Mouse (Mus musculus) liver, postnatal 0 days (tissue): ENCODE results near the gene Slc26a11. TPM values are rescaled to one million over a fixed set of nuclear protein-coding genes. Genes with fewer than 3 reads are reported as not detected.
A peak's percentile ranks its signal among the peaks of the same experiment; 100 is the strongest.

Experiments
- ATAC-seq: fragments of 200-750 bp; cut with Nextera tagmentation; 2 replicates; pipeline ENCODE4 v1.8.0; 2017; ENCODE audit warnings: mild to moderate bottlenecking, moderate library complexity
- DNase-seq: peaks from one replicate; pipeline ENCODE4 v3.0.0-alpha.2; 2016
- H3K27ac ChIP-seq: fragments of 300-500 bp; sonication (generic); 2 replicates; pipeline ENCODE4 v1.5.1; 2014; ENCODE audit warnings: antibody characterized with exemption, moderate library complexity, mild to moderate bottlenecking, low read depth
- H3K27me3 ChIP-seq: fragments of 300-500 bp; sonication (generic); 2 replicates; pipeline ENCODE4 v1.6.1; 2014; ENCODE audit warnings: low read length, control low read depth, mixed read lengths; ENCODE audit not compliant: insufficient read depth
- H3K36me3 ChIP-seq: fragments of 300-500 bp; sonication (generic); replicated peaks from 2 replicates; pipeline ENCODE4 v1.6.1; 2014; ENCODE audit warnings: mild to moderate bottlenecking, control low read depth, low read length, moderate library complexity, mixed read lengths; ENCODE audit not compliant: insufficient read depth
- H3K4me1 ChIP-seq: fragments of 300-500 bp; sonication (generic); 2 replicates; pipeline ENCODE4 v1.6.1; 2014; ENCODE audit warnings: antibody characterized with exemption, mild to moderate bottlenecking, control low read depth; ENCODE audit not compliant: insufficient read depth
- H3K4me2 ChIP-seq: fragments of 300-500 bp; sonication (generic); 2 replicates; pipeline ENCODE4 v1.6.1; 2014; ENCODE audit warnings: low read depth, mild to moderate bottlenecking, low read length, moderate library complexity, mixed read lengths
- H3K4me3 ChIP-seq: fragments of 300-500 bp; sonication (generic); 2 replicates; pipeline ENCODE4 v1.5.1; 2014; ENCODE audit warnings: low read depth, low read length
- H3K9ac ChIP-seq: fragments of 300-500 bp; sonication (generic); replicated peaks from 2 replicates; pipeline ENCODE4 v1.6.1; 2014; ENCODE audit warnings: mild to moderate bottlenecking, moderate library complexity
- H3K9me3 ChIP-seq: fragments of 300-500 bp; sonication (generic); 2 replicates; pipeline ENCODE4 v1.6.1; 2016; ENCODE audit warnings: mild to moderate bottlenecking, control low read depth, low read length, mixed read lengths
- CTCF ChIP-seq: sonication (generic); IDR thresholded peaks from 2 replicates; pipeline ENCODE4 v1.5.1; 2016; ENCODE audit warnings: antibody characterized with exemption, low read depth
- EP300 ChIP-seq: IDR thresholded peaks from 2 replicates; pipeline ENCODE4 v1.6.1; 2016; ENCODE audit warnings: antibody characterized with exemption, low read depth, mild to moderate bottlenecking
- WGBS: fragments of 180-500 bp; shearing (Covaris S2); extraction: QIAGEN DNeasy Blood & Tissue Kit; methylation state at CpG from one replicate; pipeline ENCODE4 v1.1.7; 2014; ENCODE audit not compliant: insufficient replicate concordance; 5-methylcytosine and 5-hydroxymethylcytosine counted together
- polyA plus RNA-seq: library from polyadenylated mRNA; unstranded; fragments of >200 nt; fragmentation: Nextera tagmentation; extraction: Ambion mirVana; gene quantifications from 2 replicates; pipeline ENCODE4 v1.2.1, GENCODE M21; 2015

Gene Slc26a11
- polyA plus RNA-seq = 2.1 and 2.2 TPM in 2 replicates

- Histone ChIP-seq H3K9ac (peak within 1 kb of the TSS; percentile 59), H3K9me3 (no peaks in the 10 kb centered on the region), H3K4me2 (peak within 1 kb of the TSS; percentile 97), H3K4me3 (peak within 1 kb of the TSS; percentile 57), H3K4me1 (peaks cover 15% of the 10 kb centered on the region), H3K27me3 (no peaks in the 10 kb centered on the region), H3K36me3 (no peaks in the 10 kb centered on the region), H3K27ac (peak within 1 kb of the TSS; percentile 85)
- ATAC-seq (peak; percentile 92), DNase-seq (peak; percentile 90)
- no peak for TF ChIP-seq EP300
- no peak for TF ChIP-seq CTCF
- WGBS = 5% methylated on average over 29 of the region's 40 CpGs
Observed at GRCm38 (mm10) chr11:119355443-119356385, at the start of gene Slc26a11, which contains the start of gene Sgsh. Gene Slc26a11 (plus strand): TSS chr11:119355557. Gene Sgsh (minus strand): TSS chr11:119355536.

- no peak overlapping the region for H3K4me2 ChIP-seq
- H3K27ac ChIP-seq = no peak overlapping the region
- ATAC-seq (no peak), DNase-seq (no peak)
- TF ChIP-seq CTCF (no peak), EP300 (no peak)
- H3K27me3 ChIP-seq = no peaks in the 10 kb centered on the region
- no peak overlapping the region for H3K4me3 ChIP-seq
- no peaks in the 10 kb centered on the region for H3K4me1 ChIP-seq
- WGBS = 57% methylated on average over 13 of the region's 13 CpGs
- H3K9me3 ChIP-seq = no peaks in the 10 kb centered on the region
- H3K9ac ChIP-seq = no peak overlapping the region
- no peaks in the 10 kb centered on the region for H3K36me3 ChIP-seq
Observed at GRCm38 (mm10) chr11:119306762-119307657, 48.3 kb upstream of the Slc26a11 start.

DNA sequence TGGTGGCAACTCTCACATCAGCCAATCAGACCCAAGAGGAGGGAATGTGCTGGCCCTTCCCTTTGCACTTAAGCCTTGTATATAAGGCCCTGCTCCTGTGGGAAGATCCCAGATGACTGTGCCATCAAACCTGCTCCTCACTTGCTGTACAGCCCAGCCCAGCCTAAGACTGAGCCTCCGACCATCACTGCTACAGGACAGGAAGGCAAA is 47.8 kb upstream of the Slc26a11 start, which contains the start of gene Card14:
Gene Card14, plus strand, starts transcription at position 111 of the 210 bp plus-strand sequence.
- no peaks in the 10 kb centered on the region for H3K27me3 ChIP-seq
- 64% methylated on average over 1 of the region's 1 CpGs for WGBS
- no peak for TF ChIP-seq EP300
- TF ChIP-seq CTCF = no peak

GRCm38 (mm10) chr11:119307916-119308315 is 47.4 kb upstream of the Slc26a11 start:
- no peak overlapping the region for H3K27ac ChIP-seq
- H3K27me3 ChIP-seq = no peaks in the 10 kb centered on the region
- no peaks in the 10 kb centered on the region for H3K36me3 ChIP-seq
- 38% methylated on average over 11 of the region's 11 CpGs for WGBS
- no peak overlapping the region for H3K4me3 ChIP-seq
- TF ChIP-seq CTCF = no peak
- H3K4me1 ChIP-seq = no peaks in the 10 kb centered on the region
- no peak overlapping the region for H3K9ac ChIP-seq
- DNase-seq = no peak
- no peaks in the 10 kb centered on the region for H3K9me3 ChIP-seq
- H3K4me2 ChIP-seq = no peak overlapping the region
- ATAC-seq = no peak

More for the DNA sequence above, 47.8 kb upstream of the Slc26a11 start, which contains the start of gene Card14:
- Histone ChIP-seq H3K4me1 (no peaks in the 10 kb centered on the region), H3K27ac (no peak within 1 kb of the TSS), H3K9me3 (no peaks in the 10 kb centered on the region), H3K36me3 (no peaks in the 10 kb centered on the region), H3K4me3 (no peak within 1 kb of the TSS), H3K9ac (no peak within 1 kb of the TSS), H3K4me2 (no peak within 1 kb of the TSS)
- no peak for ATAC-seq
- no peak for DNase-seq

GRCm38 (mm10) chr11:119310621-119311020 is 44.7 kb upstream of the Slc26a11 start:
- Histone ChIP-seq H3K27me3 (0 out of 2 replicates have a peak, but pooled peaks cover 4% of the 10 kb centered on the region), H3K36me3 (no peaks in the 10 kb centered on the region), H3K27ac (no peak overlapping the region), H3K4me1 (no peaks in the 10 kb centered on the region), H3K9ac (no peak overlapping the region), H3K4me3 (no peak overlapping the region), H3K4me2 (no peak overlapping the region), H3K9me3 (no peaks in the 10 kb centered on the region)
- no peak for DNase-seq
- TF ChIP-seq CTCF (no peak), EP300 (no peak)
- WGBS = 22% methylated on average over 10 of the region's 10 CpGs
- no peak for ATAC-seq
